ENCODE assay signal across 27 mouse cellular contexts in the genomic region with DNA sequence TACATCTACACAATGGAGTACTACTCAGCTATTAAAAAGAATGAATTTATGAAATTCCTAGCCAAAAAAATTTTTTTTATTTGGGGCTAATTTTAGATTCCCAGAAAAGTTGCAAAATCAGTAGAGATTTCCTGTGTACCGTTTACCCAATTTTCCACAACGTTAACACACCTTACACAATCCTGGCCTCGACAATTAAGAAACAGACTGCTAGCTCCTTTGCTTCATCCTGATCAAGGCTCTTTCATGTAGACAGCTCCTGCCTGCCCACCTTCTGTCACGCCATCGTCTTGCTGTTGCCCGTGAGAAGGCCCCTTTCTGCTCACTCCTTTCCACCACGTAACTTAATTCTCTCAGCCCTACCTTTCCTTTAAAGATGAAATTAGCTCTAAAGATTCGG. TPM values are rescaled to one million over a fixed set of nuclear protein-coding genes. Genes with fewer than 3 reads are reported as not detected.
A peak's percentile ranks its signal among the peaks of the same experiment; 100 is the strongest.
DNase-seq lines count a peak whose midpoint lies in the region; ATAC-seq lines count a peak whose summit lies in the region.
"Had no signal": no experiment of that assay in that cellular context is flagged by ENCODE, and none has a peak within 500 bp of the region (broad histone marks: within the 10 kb centered on the region; RNA-seq: fewer than 3 reads in every experiment).

No protein-coding gene starts in this region.

- H3K27ac ChIP-seq in forebrain, embryonic 16.5 days (ENCODE audit: low read length): no peak overlapping the region
- H3K27ac ChIP-seq: embryonic facial prominence, embryonic 10.5 days; embryonic facial prominence, embryonic 13.5 days; forebrain, embryonic 12.5 days; forebrain, embryonic 15.5 days; heart, embryonic 13.5 days; hindbrain, embryonic 14.5 days; hindbrain, postnatal 0 days had no signal

- H3K4me3 ChIP-seq in forebrain, embryonic 16.5 days (replicated peaks; ENCODE audit: low read length): no peak overlapping the region
- H3K4me3 ChIP-seq: embryonic facial prominence, embryonic 10.5 days; embryonic facial prominence, embryonic 13.5 days; erythroblast, embryonic 14.5 days; forebrain, embryonic 12.5 days; forebrain, embryonic 15.5 days; heart, embryonic 13.5 days had no signal

- H3K36me3 ChIP-seq in forebrain, embryonic 16.5 days (ENCODE audit: control insufficient read depth, insufficient read depth): no peaks in the 10 kb centered on the region
- H3K36me3 ChIP-seq: embryonic facial prominence, embryonic 10.5 days; embryonic facial prominence, embryonic 13.5 days; forebrain, embryonic 12.5 days; forebrain, embryonic 15.5 days; heart, embryonic 13.5 days had no signal

- H3K4me2 ChIP-seq in forebrain, embryonic 16.5 days (ENCODE audit: low read length): no peak overlapping the region
- H3K4me2 ChIP-seq: embryonic facial prominence, embryonic 13.5 days; forebrain, embryonic 12.5 days; forebrain, embryonic 15.5 days; heart, embryonic 13.5 days; hindbrain, embryonic 14.5 days had no signal

- H3K9me3 ChIP-seq in forebrain, embryonic 16.5 days (ENCODE audit: control insufficient read depth, low read length): no peaks in the 10 kb centered on the region
- H3K9me3 ChIP-seq: embryonic facial prominence, embryonic 10.5 days; embryonic facial prominence, embryonic 13.5 days; forebrain, embryonic 12.5 days; forebrain, embryonic 15.5 days; heart, embryonic 13.5 days had no signal

- ATAC-seq in granulocyte monocyte progenitor cell, adult 5-6 weeks (replicated peaks; ENCODE audit: poor library complexity, severe bottlenecking): peak; percentile 91
- no peak for ATAC-seq in forebrain, embryonic 16.5 days
- ATAC-seq: activated CD4-positive, CD25-positive, alpha-beta regulatory T cell, adult 4 months; forebrain, embryonic 15.5 days; hindbrain, postnatal 0 days; inflammation-experienced regulatory T-cells, adult 6 months; intestine, embryonic 16.5 days had no signal

- H3K9ac ChIP-seq in forebrain, embryonic 16.5 days (replicated peaks; ENCODE audit: low read depth, low read length): no peak overlapping the region
- H3K9ac ChIP-seq: embryonic facial prominence, embryonic 13.5 days; forebrain, embryonic 12.5 days; forebrain, embryonic 15.5 days; heart, embryonic 13.5 days; hindbrain, embryonic 14.5 days had no signal

- WGBS in forebrain, embryonic 16.5 days: 97% methylated on average over 8 of the region's 8 CpGs

- DNase-seq in 416B (ENCODE audit: low read depth): peak; percentile 42
- peak; percentile 71 for DNase-seq in adipocyte (ENCODE audit: low spot score)
- no peak for DNase-seq in frontal cortex, postnatal 36 days (ENCODE audit: low spot score in 2 of 2)
- no peak for DNase-seq in kidney, postnatal 36 days
- DNase-seq: adrenal gland, postnatal 10 days; adrenal gland, postnatal 36 days; cerebellum, adult 11-12 months; cerebellum, adult 8-10 months; cerebellum, postnatal 10 days; cerebellum, postnatal 36 days; embryo, embryonic 11 days; gastrocnemius, postnatal 25 days; heart, postnatal 14 days; heart, postnatal 4 days had no signal

- H3K27me3 ChIP-seq in forebrain, embryonic 16.5 days (replicated peaks; ENCODE audit: control insufficient read depth, insufficient read depth, low read length): no peaks in the 10 kb centered on the region
- H3K27me3 ChIP-seq: embryonic facial prominence, embryonic 13.5 days; forebrain, embryonic 12.5 days; forebrain, embryonic 15.5 days; heart, embryonic 13.5 days had no signal

- H3K4me1 ChIP-seq in forebrain, embryonic 16.5 days (replicated peaks; ENCODE audit: control insufficient read depth, insufficient read depth, low read length): no peaks in the 10 kb centered on the region
- H3K4me1 ChIP-seq: embryonic facial prominence, embryonic 10.5 days; embryonic facial prominence, embryonic 13.5 days; forebrain, embryonic 12.5 days; forebrain, embryonic 15.5 days had no signal

RNA-seq across cellular contexts. Expression of gene Olfml2b, which starts 45.4 kb away (rescaled TPM):
- not detected in 2 replicates for total RNA-seq in granulocyte monocyte progenitor cell, adult 5-6 weeks (2014; fragmentation: Nextera tagmentation)
- total RNA-seq in granulocyte monocyte progenitor cell, adult 5-6 weeks (2017): 0.90 and 1.1 TPM in 2 replicates
- 11.1 and 12.2 TPM in 2 replicates for polyA plus RNA-seq in forebrain, embryonic 16.5 days (2015; fragmentation: Nextera tagmentation; extraction: Ambion mirVana)
- polyA plus RNA-seq: activated CD4-positive, CD25-positive, alpha-beta regulatory T cell, adult 4 months; erythroblast, embryonic 14.5 days; inflammation-experienced regulatory T-cells, adult 6 months had no signal

Comparison
In these comparisons a context has a peak if more than half of its experiments do, and no peak if none do; other contexts are left out.
1. DNase-seq: peak in 416B (single experiment) and adipocyte (single experiment); none in frontal cortex, postnatal 36 days (0 of 2) and kidney, postnatal 36 days (0 of 2).